Mouse (Mus musculus) layer of hippocampus, adult 18-20 months (tissue): Measurements from ENCODE around the gene Trim15. TPM values are rescaled to one million over a fixed set of nuclear protein-coding genes. Genes with fewer than 3 reads are reported as not detected.
A peak's percentile ranks its signal among the peaks of the same experiment; 100 is the strongest.

Experiments
- DNase-seq, 2 experiments: peaks; one replicate each; pipeline ENCODE4 v3.0.0; 2022; ENCODE audit warnings: low spot score in 2 of 2
- total RNA-seq, 2 experiments: library from RNA; stranded (reverse); gene quantifications; 2 replicates each; pipeline ENCODE4 v1.2.3; 2021

Trim15 gene
- total RNA-seq, 2 experiments from 2014 or later: not detected

DNA sequence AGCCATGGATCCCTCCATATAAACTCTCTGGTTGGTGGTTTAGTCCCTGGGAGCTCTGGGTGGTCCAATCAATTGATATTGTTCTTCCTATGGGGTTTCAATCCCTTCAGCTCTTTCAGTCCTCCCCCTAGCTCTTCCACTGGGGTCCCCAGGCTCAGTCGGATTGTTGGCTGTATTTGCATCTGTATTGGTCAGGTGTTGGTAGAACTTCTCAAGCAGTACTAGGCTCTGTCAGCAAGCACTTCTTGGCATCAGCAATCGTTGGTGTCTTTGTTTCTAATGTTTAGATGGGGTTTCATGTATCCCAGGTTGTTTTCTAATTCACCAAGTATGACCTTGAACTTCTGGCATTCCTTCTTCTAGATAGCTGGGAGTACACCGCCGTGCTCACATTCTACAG, 34.3 kb downstream of the Trim15 start:
- no peak for DNase-seq

GRCm38 (mm10) chr17:36830470-36830869, 36.5 kb downstream of the Trim15 start:
- DNase-seq: no peak

GRCm38 (mm10) chr17:36828488-36828887, 38.5 kb downstream of the Trim15 start:
- DNase-seq: no peak

GRCm38 (mm10) chr17:36826002-36826401, 41.0 kb downstream of the Trim15 start:
- peak; percentile 62 to 92 for DNase-seq

- peak in 1 of 2 experiments; percentile 14 for DNase-seq
These were observed 41.5 kb downstream of the Trim15 start for GRCm38 (mm10) chr17:36825525-36825924.

GRCm38 (mm10) chr17:36824005-36824404, 43.0 kb downstream of the Trim15 start:
- DNase-seq: peak in 1 of 2 experiments; percentile 65

DNA sequence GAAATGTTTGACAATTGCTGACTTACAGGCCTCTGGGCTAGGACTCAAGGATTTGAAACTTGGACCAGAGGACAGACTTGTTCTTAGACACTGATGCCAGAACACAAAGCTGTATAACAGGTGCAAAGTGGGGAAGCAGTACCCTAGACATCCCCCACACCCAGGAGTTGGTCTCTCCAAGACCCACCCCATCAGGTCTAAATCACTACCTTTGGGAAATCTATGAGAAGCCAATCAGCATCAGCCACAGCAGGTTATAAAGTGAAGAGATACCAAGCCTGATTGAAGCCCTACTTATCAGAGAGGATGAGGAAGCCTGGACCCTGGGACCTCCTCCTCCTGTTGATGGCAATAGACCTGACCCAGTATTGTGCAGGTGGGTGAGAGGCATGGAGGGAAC, 55.1 kb downstream of the Trim15 start, which contains the start of gene H2-M10.6:
H2-M10.6 (plus strand) TSS at position 301 of the 400 bp plus-strand sequence.
- no peak for DNase-seq

Other genes with a start within 250 kb of the Trim15 start
- gene H2-M9, start 224.5 kb downstream of the Trim15 start, total RNA-seq: not detected
- gene H2-M1, start 195.0 kb downstream of the Trim15 start, total RNA-seq: not detected
- not detected for gene H2-M10.5, start 94.3 kb downstream of the Trim15 start, total RNA-seq
- not detected for gene H2-M10.6, start 55.0 kb downstream of the Trim15 start, total RNA-seq
- 10 to 100 TPM; 18.1 to 20.3 TPM for gene Trim26, start 30.1 kb downstream of the Trim15 start, total RNA-seq
- gene Trim10, start 2.4 kb upstream of the Trim15 start, total RNA-seq: not detected
- gene Trim40, start 22.9 kb upstream of the Trim15 start, total RNA-seq: not detected
- gene Trim31, start 30.9 kb upstream of the Trim15 start, total RNA-seq: not detected
- gene Rnf39, start 75.7 kb upstream of the Trim15 start, total RNA-seq: 1 to 10 TPM; 3.0 to 4.6 TPM
- 100 to 1,000 TPM; 140 to 145 TPM for gene Ppp1r11, start 84.5 kb upstream of the Trim15 start, total RNA-seq
- 10 to 100 TPM; 31.3 to 37.2 TPM for gene Znrd1, start 91.3 kb upstream of the Trim15 start, total RNA-seq
- gene Znrd1as, start 91.4 kb upstream of the Trim15 start, total RNA-seq: 1 to 10 TPM; 5.6 to 7.2 TPM
- not detected for gene 2410137M14Rik, start 114.0 kb upstream of the Trim15 start, total RNA-seq
- under 1 TPM; 0.87 to 0.96 TPM for gene H2-M5, start 122.3 kb upstream of the Trim15 start, total RNA-seq
- 1 to 10 TPM; 8.1 to 8.7 TPM for gene Zfp57, start 134.0 kb upstream of the Trim15 start, total RNA-seq
- gene Mog, start 156.2 kb upstream of the Trim15 start, total RNA-seq: 10 to 100 TPM; 35.8 to 43.1 TPM
- 100 to 1,000 TPM; 683 to 686 TPM for gene Gabbr1, start 178.8 kb upstream of the Trim15 start, total RNA-seq
- gene Olfr90, start 221.3 kb upstream of the Trim15 start, total RNA-seq: not detected
- not detected for gene Olfr91, start 231.1 kb upstream of the Trim15 start, total RNA-seq